Mouse (Mus musculus) forelimb bud, embryonic 11.5 days (tissue): ENCODE data around the gene Olfr601.
"Not testable (repeated sequence)": the region's sequence is repeated elsewhere in the genome, so short reads cannot be mapped to it uniquely, and the experiment has no call there.

Experiments
- DNase-seq: peaks from one replicate; pipeline ENCODE4 v3.0.0-alpha.2; 2012; ENCODE audit warnings: low read depth, low spot score

Gene Olfr601

DNA sequence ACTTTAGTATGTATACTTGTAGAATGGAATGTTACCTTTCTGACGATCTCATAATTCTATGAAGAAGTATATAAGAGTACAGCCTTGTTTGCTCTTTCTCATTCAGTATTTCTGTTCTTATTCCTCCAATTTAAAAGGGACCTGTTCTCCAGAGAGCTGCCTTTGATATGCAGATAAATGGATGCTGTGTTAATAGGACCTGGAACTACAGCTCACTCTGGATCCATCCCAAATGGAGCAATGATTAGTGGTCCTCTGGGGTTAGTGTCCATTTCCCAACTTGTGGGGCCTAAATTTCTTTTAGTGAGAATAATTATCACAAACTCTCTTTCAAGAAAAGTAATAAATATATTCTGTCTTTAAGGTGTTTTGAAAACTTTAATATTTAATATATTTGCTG is at the start of gene Olfr601:
Gene Olfr601 (minus strand): TSS at position 101 of the 400 bp plus-strand sequence.
- DNase-seq = no peak

DNA sequence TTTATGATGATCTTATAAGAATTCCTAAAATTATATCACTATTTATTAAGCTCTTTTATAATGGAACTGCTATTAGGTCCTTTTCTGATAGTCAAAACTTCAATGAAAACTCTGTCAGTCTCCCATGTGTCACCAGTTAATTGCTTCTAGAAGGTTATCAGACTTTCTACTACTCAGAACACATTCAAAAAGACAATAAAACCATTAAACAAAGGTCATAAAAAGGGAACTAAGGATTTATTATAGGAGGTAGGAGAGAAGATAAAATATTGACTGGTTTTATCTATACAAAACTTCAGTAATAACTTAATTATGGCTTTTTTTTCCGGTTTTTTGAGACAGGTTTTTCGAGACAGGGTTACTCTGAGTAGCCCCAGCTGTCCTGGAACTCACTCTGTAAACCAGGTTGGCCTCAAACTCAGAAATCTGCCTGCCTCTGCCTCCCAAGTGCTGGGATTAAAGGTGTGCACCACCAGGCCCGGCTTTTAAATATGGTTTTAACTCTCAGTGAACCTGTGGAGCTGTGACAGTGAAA is 44.1 kb upstream of the Olfr601 start:
- DNase-seq = not testable (repeated sequence)

DNA sequence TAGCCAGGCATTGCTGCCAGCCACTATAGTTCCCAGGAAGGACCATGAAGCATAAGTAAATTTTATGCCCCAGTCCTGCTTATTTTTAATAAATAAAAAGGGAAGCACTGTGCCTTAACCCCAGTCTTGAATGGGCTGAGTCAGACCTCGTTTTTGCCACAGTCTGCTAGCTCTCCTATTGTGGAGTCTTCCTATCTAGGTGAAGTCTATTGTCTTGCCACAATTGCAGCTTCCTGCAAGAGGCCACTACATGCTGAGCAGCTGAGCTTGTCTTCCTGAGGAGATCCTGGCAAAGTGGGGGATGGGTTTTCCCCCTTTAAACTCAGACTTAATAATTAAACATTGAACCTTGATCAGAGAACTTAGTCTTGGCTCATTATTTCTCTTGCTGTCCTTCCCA is 36.5 kb upstream of the Olfr601 start:
- DNase-seq = no peak

DNA sequence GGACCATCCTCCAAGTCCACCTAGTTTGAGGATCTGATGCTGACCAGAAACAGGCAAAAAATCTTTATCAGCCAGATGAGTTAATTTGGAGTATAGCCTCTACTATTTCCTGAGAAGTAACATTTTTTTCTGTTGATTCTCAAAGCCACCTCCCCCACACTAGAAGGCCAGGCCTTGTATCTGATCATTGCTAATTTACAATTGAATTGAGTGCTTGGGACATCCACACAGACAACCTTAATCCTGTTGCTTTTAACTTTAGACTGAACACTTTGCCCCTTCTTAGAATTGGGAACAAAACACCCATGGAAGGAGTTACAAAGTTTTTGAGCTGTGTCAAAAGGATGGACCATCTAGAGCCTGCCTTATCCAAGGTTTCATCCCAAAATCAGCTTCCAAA is 35.3 kb upstream of the Olfr601 start:
- DNase-seq = no peak

DNA sequence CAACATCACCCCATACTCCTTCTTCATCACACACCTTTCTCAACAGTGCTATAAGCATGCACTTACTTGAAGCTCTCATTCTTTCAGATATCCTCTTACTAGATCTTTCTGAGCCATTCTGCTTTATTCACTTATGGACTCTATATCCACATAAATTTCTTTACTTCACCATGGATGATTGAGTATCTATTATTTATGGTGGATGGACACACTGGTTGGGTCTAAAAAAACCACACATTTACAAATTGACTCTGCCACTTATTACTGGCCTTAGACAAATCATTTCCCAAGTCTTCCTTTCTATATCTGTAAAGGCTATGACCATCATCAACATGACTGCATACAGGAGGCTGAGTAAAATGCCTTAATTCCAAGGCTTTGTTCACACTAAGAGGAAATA is 23.6 kb upstream of the Olfr601 start, which contains the start of gene Olfr603:
Gene Olfr603 (minus strand): TSS at position 101 of the 400 bp plus-strand sequence.
- DNase-seq = no peak

DNA sequence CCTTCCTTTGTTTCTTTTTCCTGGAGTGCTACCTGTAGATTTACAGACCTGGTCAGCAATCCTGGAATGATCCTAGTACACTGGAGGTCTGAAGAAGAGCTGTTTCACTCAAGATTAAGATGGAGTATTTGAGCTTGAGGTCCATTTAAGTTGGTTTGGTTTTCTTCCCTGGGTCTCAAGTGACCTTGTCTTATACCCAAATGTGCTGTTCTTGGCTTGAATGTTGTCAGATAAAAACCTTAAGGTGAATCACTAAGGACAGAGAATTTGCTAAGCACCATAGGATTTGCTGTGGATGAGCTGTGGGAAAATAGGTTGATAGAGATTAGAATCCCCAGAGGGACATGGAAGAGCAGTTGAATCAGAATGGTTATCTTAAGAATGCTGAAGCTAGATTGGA is 12.9 kb downstream of the Olfr601 start, which contains the start of gene Olfr600:
Gene Olfr600 (minus strand): TSS at position 101 of the 400 bp plus-strand sequence.
- no peak for DNase-seq

DNA sequence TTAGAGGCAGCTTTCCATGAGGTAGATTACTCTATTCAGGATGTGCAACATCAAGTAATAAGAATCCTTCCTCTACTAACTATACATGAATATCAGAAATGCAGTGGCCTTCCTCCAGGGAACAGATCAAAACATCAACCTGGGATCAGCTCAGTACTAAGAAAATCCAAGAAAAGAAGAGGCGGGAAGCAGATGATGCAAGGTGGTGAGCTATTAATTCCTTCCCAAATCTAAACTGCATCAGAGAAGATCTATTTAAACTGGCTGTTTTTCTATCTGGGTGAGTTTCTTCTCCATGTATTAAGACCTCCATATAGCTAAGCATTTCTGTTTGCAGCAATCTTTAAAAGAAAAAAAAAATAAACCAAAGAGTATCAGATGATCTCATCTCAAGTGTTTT is 26.8 kb downstream of the Olfr601 start, which contains the start of gene Olfr599:
Gene Olfr599 (plus strand): TSS at position 301 of the 400 bp plus-strand sequence.
- DNase-seq = no peak

DNA sequence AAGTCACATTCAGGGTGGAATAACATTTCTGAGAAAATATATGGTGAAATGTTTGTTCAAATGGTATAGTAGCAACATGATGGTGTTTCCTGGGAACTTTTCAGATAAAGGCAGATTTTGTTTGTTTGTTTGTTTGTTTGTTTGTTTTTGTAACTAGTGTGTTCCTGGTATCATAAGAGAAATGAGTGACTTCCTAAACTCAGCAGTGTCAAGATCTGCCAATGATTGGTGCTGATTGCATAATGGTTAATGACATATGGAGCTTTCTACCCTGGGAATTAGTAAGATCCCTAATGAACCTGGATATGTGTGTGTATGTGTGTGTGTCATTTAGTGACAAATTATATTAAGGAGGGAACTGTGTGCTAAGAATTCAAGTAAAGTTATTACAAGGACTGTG is 39.2 kb downstream of the Olfr601 start, which contains the start of gene Olfr598:
Gene Olfr598 (plus strand): TSS at position 301 of the 400 bp plus-strand sequence.
- DNase-seq = no peak

DNA sequence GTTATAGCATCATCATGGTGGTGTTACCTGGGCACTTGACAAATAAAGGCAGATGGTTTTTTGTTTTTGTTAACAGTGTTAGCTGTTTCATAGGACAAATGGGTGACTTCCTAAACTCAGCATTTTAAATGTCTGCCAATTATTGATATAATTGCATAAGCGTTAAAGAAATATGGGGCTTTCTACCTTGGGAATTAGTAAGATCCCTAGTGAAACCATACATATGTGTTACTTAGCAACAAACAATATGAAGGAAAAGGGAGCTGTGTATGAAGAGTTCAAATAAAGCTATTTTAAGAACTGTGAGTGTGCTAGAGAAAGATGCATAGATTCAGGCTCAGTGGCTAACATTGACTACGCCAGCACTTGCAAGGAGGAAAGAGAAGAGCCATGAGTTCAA is 46.4 kb downstream of the Olfr601 start, which contains the start of gene Olfr597:
Gene Olfr597 (plus strand): TSS at position 301 of the 400 bp plus-strand sequence.
- not testable (repeated sequence) for DNase-seq
